Mouse (Mus musculus): ENCODE results near the gene Robo4. TPM values are rescaled to one million over a fixed set of nuclear protein-coding genes. Genes with fewer than 3 reads are reported as not detected.

Robo4 gene
- polyA plus RNA-seq, 1 experiment from 2014 or later: 7.1 TPM

DNA sequence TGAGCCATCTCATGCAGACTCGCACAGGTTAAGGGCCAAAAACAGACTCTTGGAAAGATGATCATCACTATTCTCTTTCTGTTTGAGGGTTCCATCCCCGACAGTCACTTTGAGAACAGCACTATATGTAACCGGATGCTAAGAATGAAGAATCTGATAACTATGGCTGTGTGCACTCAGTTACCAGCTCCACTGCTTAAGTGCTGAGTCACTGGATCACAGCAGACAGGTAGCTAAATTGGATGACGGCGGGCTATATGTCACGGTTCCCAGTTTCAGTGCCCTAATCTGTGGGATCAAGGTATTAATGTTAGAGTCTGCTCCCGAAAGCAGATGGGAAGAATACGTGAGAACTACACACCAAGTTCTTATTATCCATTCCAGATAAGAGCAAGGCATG lies 54.2 kb downstream of the Robo4 start:
- Histone ChIP-seq H3K4me1 (replicated peaks; ENCODE audit: control insufficient read depth, insufficient read depth, low read length) (no peaks in the 10 kb centered on the region), H3K4me3 (ENCODE audit: low read depth, low read length) (0 out of 2 replicates have a peak overlapping the region, but pooled peaks have one; percentile 13), H3K36me3 (ENCODE audit: control insufficient read depth, insufficient read depth) (no peaks in the 10 kb centered on the region), H3K27me3 (replicated peaks; ENCODE audit: control insufficient read depth, insufficient read depth, low read length) (peaks cover 76% of the 10 kb centered on the region), H3K9me3 (ENCODE audit: control insufficient read depth) (no peaks in the 10 kb centered on the region), H3K27ac (ENCODE audit: low read depth, low read length) (no peak overlapping the region), H3K4me2 (replicated peaks; ENCODE audit: low read depth) (no peak overlapping the region), H3K9ac (ENCODE audit: low read depth, low read length) (no peak overlapping the region)
- TF ChIP-seq CTCF (IDR thresholded peaks at IDR 0.05; ENCODE audit: low read depth): no peak
- WGBS: 4% methylated on average over 8 of the region's 8 CpGs
- ATAC-seq: no peak

- no peak for TF ChIP-seq CTCF (IDR thresholded peaks at IDR 0.05; ENCODE audit: low read depth)
- Histone ChIP-seq H3K4me2 (replicated peaks; ENCODE audit: low read depth) (peak overlapping the region; percentile 40), H3K4me1 (replicated peaks; ENCODE audit: control insufficient read depth, insufficient read depth, low read length) (no peaks in the 10 kb centered on the region), H3K36me3 (ENCODE audit: control insufficient read depth, insufficient read depth) (no peaks in the 10 kb centered on the region), H3K9me3 (ENCODE audit: control insufficient read depth) (no peaks in the 10 kb centered on the region), H3K27me3 (replicated peaks; ENCODE audit: control insufficient read depth, insufficient read depth, low read length) (peaks cover 81% of the 10 kb centered on the region), H3K4me3 (ENCODE audit: low read depth, low read length) (peak overlapping the region; percentile 13), H3K27ac (ENCODE audit: low read depth, low read length) (no peak overlapping the region), H3K9ac (ENCODE audit: low read depth, low read length) (no peak overlapping the region)
- WGBS: 2% methylated on average over 20 of the region's 20 CpGs
- no peak for ATAC-seq
Measured at GRCm38 (mm10) chr9:37456481-37456910, 54.8 kb downstream of the Robo4 start.

DNA sequence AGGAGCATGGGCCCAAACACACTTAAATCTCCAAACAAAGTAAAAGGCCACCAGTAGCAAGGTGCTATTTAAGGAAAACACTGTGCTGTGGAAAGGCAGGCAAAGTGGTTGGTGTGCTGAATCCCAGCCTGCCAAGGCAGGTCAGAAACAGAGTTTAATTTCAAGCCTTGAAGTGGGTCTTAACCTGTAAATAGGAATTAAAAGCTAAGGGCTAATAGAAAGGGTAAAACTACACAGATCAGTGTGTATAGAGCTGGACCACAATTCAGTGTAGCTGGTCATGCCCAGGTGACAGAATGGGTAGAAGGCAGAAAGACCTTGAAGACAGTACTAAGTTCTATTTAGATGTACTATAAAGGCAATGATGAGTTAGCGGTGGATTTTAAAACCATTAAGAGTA lies 55.5 kb downstream of the Robo4 start:
- 66% methylated on average over 1 of the region's 1 CpGs for WGBS
- no peak overlapping the region for H3K4me2 ChIP-seq (replicated peaks; ENCODE audit: low read depth)
- no peak overlapping the region for H3K4me3 ChIP-seq (ENCODE audit: low read depth, low read length)
- no peak overlapping the region for H3K9ac ChIP-seq (ENCODE audit: low read depth, low read length)
- no peak for ATAC-seq
- H3K27ac ChIP-seq (ENCODE audit: low read depth, low read length): no peak overlapping the region
- H3K36me3 ChIP-seq (ENCODE audit: control insufficient read depth, insufficient read depth): no peaks in the 10 kb centered on the region
- no peaks in the 10 kb centered on the region for H3K4me1 ChIP-seq (replicated peaks; ENCODE audit: control insufficient read depth, insufficient read depth, low read length)
- no peak for TF ChIP-seq CTCF (IDR thresholded peaks at IDR 0.05; ENCODE audit: low read depth)
- peaks cover 83% of the 10 kb centered on the region for H3K27me3 ChIP-seq (replicated peaks; ENCODE audit: control insufficient read depth, insufficient read depth, low read length)
- H3K9me3 ChIP-seq (ENCODE audit: control insufficient read depth): no peaks in the 10 kb centered on the region

DNA sequence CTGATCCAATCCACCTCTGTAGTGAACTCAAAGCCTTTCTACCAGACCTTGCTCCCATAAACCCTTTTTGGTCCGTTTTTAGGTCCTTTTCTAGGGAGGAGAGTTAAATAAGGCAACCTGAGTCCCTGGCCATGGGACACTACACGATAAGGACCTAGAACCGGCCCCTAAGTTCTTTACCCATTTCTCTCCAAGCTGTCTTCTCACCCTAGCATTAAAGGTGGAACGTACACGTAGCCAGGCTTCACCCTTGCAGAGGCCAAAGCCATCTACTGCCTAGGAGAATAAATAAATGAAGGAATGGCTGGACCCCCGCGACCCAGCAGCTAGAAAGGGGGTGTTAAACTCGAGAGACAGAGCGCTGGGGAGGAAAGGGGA lies 58.0 kb downstream of the Robo4 start:
- no peak overlapping the region for H3K27ac ChIP-seq (ENCODE audit: low read depth, low read length)
- H3K9ac ChIP-seq (ENCODE audit: low read depth, low read length): no peak overlapping the region
- 4% methylated on average over 9 of the region's 9 CpGs for WGBS
- H3K36me3 ChIP-seq (ENCODE audit: control insufficient read depth, insufficient read depth): no peaks in the 10 kb centered on the region
- no peak for ATAC-seq
- peak overlapping the region; percentile 41; the same call in 1 of the 2 replicates for H3K4me3 ChIP-seq (ENCODE audit: low read depth, low read length)
- no peaks in the 10 kb centered on the region for H3K9me3 ChIP-seq (ENCODE audit: control insufficient read depth)
- no peak for TF ChIP-seq CTCF (IDR thresholded peaks at IDR 0.05; ENCODE audit: low read depth)
- H3K4me1 ChIP-seq (replicated peaks; ENCODE audit: control insufficient read depth, insufficient read depth, low read length): no peaks in the 10 kb centered on the region
- H3K4me2 ChIP-seq (replicated peaks; ENCODE audit: low read depth): 0 out of 2 replicates have a peak overlapping the region, but pooled peaks have one; percentile 73
- H3K27me3 ChIP-seq (replicated peaks; ENCODE audit: control insufficient read depth, insufficient read depth, low read length): peaks cover 72% of the 10 kb centered on the region

DNA sequence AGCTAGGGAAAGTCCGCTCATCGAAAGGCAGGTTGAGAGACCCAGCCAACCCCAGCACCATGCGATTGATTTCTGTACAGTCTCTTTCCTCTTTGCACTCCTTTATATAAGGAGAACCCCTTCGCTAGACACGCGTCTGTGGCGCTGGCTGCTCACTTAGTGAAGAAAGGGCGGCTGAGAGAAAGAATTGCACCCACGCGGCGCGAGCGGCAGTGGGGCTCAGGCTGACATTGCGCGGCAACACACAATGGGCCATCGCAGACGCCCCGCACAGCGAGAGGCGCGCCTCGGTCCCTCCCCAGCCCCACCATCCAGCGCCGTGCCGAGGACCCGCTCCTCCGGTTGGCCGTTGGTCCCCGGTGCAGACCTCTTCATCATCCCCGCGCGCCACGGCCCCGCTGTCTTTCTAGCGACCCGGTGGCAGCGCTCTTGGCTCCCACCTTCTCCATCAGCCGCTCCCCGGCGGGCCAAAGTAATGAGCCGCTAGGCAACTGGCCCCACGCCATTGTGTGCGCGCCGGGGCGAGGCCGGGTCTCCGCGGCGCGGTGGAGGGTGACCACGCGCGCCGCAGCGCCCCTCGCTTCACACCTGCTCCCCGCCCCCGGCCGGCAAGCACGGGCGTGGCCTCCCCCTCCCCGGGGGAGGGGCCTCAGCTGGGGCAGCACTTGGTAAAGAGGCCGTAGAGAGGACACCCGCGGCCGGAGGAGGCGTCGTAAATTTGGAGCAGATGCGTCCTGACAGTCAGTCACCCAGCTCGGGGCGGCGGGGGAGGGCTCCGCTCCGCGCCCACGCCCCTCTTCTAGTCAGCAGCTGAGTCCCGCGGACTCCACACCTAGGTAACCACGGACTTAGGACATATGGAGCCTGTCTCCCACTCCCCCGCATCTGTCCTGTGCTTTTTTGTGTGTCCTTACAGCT lies 58.6 kb downstream of the Robo4 start:
- H3K4me1 ChIP-seq (replicated peaks; ENCODE audit: control insufficient read depth, insufficient read depth, low read length): no peaks in the 10 kb centered on the region
- no peaks in the 10 kb centered on the region for H3K9me3 ChIP-seq (ENCODE audit: control insufficient read depth)
- no peak overlapping the region for H3K27ac ChIP-seq (ENCODE audit: low read depth, low read length)
- peaks cover 66% of the 10 kb centered on the region for H3K27me3 ChIP-seq (replicated peaks; ENCODE audit: control insufficient read depth, insufficient read depth, low read length)
- H3K9ac ChIP-seq (ENCODE audit: low read depth, low read length): 0 out of 2 replicates have a peak overlapping the region, but pooled peaks have one; percentile 13
- TF ChIP-seq CTCF (IDR thresholded peaks at IDR 0.05; ENCODE audit: low read depth): no peak
- ATAC-seq: no peak
- H3K4me3 ChIP-seq (ENCODE audit: low read depth, low read length): peak overlapping the region; percentile 41
- no peaks in the 10 kb centered on the region for H3K36me3 ChIP-seq (ENCODE audit: control insufficient read depth, insufficient read depth)
- under 1% methylated on average over 80 of the region's 81 CpGs for WGBS
- H3K4me2 ChIP-seq (replicated peaks; ENCODE audit: low read depth): peak overlapping the region; percentile 73

- Histone ChIP-seq H3K4me2 (replicated peaks; ENCODE audit: low read depth) (peak overlapping the region; percentile 73), H3K9ac (ENCODE audit: low read depth, low read length) (no peak overlapping the region), H3K36me3 (ENCODE audit: control insufficient read depth, insufficient read depth) (no peaks in the 10 kb centered on the region), H3K27ac (ENCODE audit: low read depth, low read length) (no peak overlapping the region), H3K27me3 (replicated peaks; ENCODE audit: control insufficient read depth, insufficient read depth, low read length) (peaks cover 66% of the 10 kb centered on the region), H3K4me1 (replicated peaks; ENCODE audit: control insufficient read depth, insufficient read depth, low read length) (no peaks in the 10 kb centered on the region), H3K9me3 (ENCODE audit: control insufficient read depth) (no peaks in the 10 kb centered on the region), H3K4me3 (ENCODE audit: low read depth, low read length) (peak overlapping the region; percentile 41)
- no peak for ATAC-seq
- 15% methylated on average over 5 of the region's 5 CpGs for WGBS
- TF ChIP-seq CTCF (IDR thresholded peaks at IDR 0.05; ENCODE audit: low read depth): no peak
Measured at GRCm38 (mm10) chr9:37460961-37461340, 59.3 kb downstream of the Robo4 start.
